Mouse (Mus musculus) testis, adult 2 months (tissue): ENCODE measurements around the gene Rab24.

Experiments
- CTCF ChIP-seq: fragments of 200-500 bp; IDR thresholded peaks from 2 replicates; pipeline ENCODE4 v1.5.1; 2012; ENCODE audit warnings: low read depth, mild to moderate bottlenecking, inconsistent platforms, low read length, moderate library complexity; ENCODE audit not compliant: control insufficient read depth, insufficient read depth, insufficient replicate concordance
- POLR2A ChIP-seq: fragments of 200-500 bp; IDR thresholded peaks from 2 replicates; pipeline ENCODE4 v1.6.1; 2012; ENCODE audit warnings: low read depth, mild to moderate bottlenecking, inconsistent platforms, low read length, moderate library complexity; ENCODE audit not compliant: control insufficient read depth

DNA sequence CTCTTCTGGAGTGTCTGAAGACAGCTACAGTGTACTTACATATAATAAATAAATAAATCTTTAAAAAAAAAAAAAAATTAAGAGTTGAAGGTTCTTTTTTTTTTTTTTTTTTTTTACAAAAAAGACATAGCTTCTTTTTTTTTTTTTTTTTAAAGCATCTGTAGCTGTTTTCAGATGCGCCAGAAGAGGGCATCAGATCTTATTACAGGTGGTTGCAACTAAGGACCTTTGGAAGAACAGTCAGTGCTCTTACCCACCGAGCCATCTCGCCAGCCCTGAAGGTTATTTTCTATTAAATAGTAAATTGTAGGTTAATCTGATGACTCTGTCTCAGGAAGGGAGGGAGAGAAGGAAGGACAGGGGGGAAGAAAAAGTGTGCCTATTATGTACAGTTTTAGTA, 32.9 kb downstream of the Rab24 start:
- TF ChIP-seq POLR2A (no peak), CTCF (no peak)
